Mouse (Mus musculus) limb, embryonic 15.5 days (tissue): ENCODE measurements around the gene Znrf3. TPM values are rescaled to one million over a fixed set of nuclear protein-coding genes. Genes with fewer than 3 reads are reported as not detected.

Experiments
- ATAC-seq: fragments of 200-750 bp; cut with Nextera tagmentation; 2 replicates; pipeline ENCODE4 v1.8.0; 2017; ENCODE audit warnings: low read depth, moderate TSS enrichment; ENCODE audit not compliant: insufficient number of reproducible peaks, low FRiP score, low TSS enrichment
- H3K27ac ChIP-seq: fragments of 300-500 bp; sonication (generic); 2 replicates; pipeline ENCODE4 v1.5.1; 2015; ENCODE audit warnings: moderate library complexity, mild to moderate bottlenecking, inconsistent platforms
- H3K27me3 ChIP-seq: fragments of 300-500 bp; sonication (generic); 2 replicates; pipeline ENCODE4 v1.6.1; 2015; ENCODE audit warnings: inconsistent platforms
- H3K36me3 ChIP-seq: fragments of 300-500 bp; sonication (generic); 2 replicates; pipeline ENCODE4 v1.6.1; 2015; ENCODE audit warnings: inconsistent platforms
- H3K4me1 ChIP-seq: fragments of 300-500 bp; sonication (generic); 2 replicates; pipeline ENCODE4 v1.6.1; 2015; ENCODE audit warnings: inconsistent platforms
- H3K4me2 ChIP-seq: fragments of 300-500 bp; sonication (generic); 2 replicates; pipeline ENCODE4 v1.6.1; 2015; ENCODE audit warnings: mild to moderate bottlenecking, inconsistent platforms
- H3K4me3 ChIP-seq: fragments of 300-500 bp; sonication (generic); 2 replicates; pipeline ENCODE4 v1.5.1; 2015; ENCODE audit warnings: mild to moderate bottlenecking, inconsistent platforms
- H3K9ac ChIP-seq: fragments of 300-500 bp; sonication (generic); 2 replicates; pipeline ENCODE4 v1.6.1; 2015; ENCODE audit warnings: inconsistent platforms
- H3K9me3 ChIP-seq: fragments of 300-500 bp; sonication (generic); 2 replicates; pipeline ENCODE4 v1.6.1; 2016; ENCODE audit warnings: inconsistent platforms
- WGBS: fragments of 180-500 bp; shearing (Covaris S2); methylation state at CpG from one replicate; pipeline ENCODE4 v1.1.7; 2015; 5-methylcytosine and 5-hydroxymethylcytosine counted together
- polyA plus RNA-seq: library from polyadenylated mRNA; unstranded; fragments of >200 nt; fragmentation: Nextera tagmentation; extraction: Ambion mirVana; gene quantifications from 2 replicates; pipeline ENCODE4 v1.2.1, GENCODE M21; 2015

Gene Znrf3
- polyA plus RNA-seq, 1 experiment from 2014 or later, result 16.2 TPM

DNA sequence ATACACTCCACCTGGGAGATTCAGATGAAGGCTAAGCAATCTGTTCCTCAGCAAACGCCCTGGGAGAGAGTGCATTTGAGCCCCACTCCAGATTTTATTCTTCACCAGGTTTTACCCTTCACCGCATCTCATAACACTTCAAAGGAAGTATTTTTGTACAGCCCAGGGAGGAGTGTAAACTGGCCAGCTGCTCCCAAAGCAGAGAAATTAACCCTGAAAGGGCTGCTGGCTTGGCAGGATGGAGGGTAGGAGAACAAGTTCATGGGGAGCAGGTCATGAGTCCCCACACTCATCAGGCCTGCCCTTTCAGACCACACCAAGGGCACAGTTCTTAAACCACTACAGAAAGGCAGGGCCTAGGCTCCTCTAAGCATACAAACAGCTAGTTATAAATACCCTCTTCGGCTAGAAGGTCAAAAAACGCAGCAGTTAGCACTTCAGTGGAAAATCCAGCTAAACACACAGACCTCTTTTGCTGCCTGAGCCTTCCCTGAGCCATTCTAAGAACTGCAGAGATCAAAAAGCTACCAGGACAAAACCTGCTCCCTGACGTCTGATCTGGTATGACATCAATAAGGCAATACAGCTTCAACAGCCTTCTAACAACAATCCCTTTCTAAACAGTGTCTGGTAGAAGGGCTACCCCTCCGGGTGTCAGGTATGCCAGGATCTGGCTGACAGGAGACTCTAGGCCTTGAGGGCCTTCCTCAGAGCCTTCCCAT is 28.9 kb downstream of the Znrf3 start:
- Histone ChIP-seq H3K27me3 (no peaks in the 10 kb centered on the region), H3K27ac (peak overlapping the region; percentile 84), H3K4me1 (peaks cover 45% of the 10 kb centered on the region), H3K9ac (no peak overlapping the region), H3K4me3 (no peak overlapping the region), H3K4me2 (peak overlapping the region; percentile 11; the same call in 1 of the 2 replicates), H3K36me3 (no peaks in the 10 kb centered on the region), H3K9me3 (no peaks in the 10 kb centered on the region)
- ATAC-seq, result 0 out of 2 replicates have a peak, but pooled peaks have one; percentile 7
- WGBS, result 7% methylated on average over 6 of the region's 6 CpGs

DNA sequence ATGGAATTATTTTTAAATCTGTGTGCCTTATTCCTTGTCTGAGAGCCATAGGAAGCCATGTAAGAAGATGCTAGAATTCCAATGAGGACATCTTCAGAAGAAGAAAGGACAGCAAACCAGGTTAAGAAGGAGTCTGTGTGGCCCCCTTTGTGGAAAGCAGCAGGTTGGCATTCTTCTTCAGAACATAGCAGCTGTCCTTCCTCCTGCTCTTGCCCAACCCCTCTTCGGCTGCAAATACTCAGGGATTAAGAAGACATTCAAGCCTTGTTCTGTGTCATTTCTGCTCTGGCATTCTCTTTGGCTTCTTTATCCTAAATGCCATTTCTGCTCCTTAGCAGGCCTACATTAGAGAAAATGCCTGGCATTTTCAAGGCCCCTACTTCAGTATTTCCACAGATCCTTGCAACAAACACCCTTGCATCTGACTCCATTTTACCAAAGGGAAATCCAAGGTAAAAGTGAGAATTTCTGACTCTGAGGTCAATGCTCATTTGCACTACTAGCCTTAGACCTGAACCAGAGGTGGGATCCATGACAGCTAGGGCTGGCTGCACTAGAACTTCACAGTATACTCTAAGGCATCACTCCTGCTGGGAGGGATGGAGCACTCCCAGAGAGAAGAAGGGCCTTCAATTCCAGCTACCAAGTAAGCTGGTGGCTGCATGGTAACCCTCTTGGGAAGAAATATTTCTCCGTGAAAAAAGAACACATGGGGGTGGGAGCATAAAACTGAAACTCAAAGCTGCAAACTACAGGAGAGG is 29.6 kb downstream of the Znrf3 start:
- no peaks in the 10 kb centered on the region for H3K9me3 ChIP-seq
- ATAC-seq, result no peak

DNA sequence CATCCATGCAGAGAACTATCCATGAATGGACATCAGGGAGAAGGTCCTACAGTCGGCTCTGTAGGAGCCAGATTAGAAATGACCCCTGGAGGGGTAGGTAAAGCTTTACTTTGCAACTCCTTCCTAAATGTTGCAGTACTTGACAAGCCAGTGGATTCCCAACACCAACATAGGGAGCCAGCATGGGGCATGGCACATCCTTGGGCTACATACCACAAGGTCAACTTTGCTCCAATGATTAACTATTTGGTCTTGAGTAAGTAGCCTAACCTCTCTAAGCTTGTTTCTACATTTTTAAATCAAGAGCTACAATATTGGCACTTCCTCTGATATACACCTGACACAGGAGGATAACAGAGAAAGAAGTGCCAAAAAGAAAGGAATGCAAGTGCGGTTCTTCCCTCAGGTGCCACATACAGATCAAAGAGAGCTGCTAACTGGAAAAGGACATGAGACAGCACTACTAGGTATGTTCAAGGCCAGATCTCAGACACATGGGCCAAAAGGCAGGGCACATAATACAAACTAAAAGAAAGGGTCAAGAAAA is 31.9 kb downstream of the Znrf3 start:
- WGBS, result 43% methylated on average over 2 of the region's 2 CpGs
- H3K4me3 ChIP-seq, result no peak overlapping the region
- no peak overlapping the region for H3K9ac ChIP-seq
- no peak overlapping the region for H3K27ac ChIP-seq
- peaks cover 41% of the 10 kb centered on the region for H3K4me1 ChIP-seq
- no peaks in the 10 kb centered on the region for H3K9me3 ChIP-seq
- no peak for ATAC-seq
- H3K27me3 ChIP-seq, result no peaks in the 10 kb centered on the region
- H3K36me3 ChIP-seq, result no peaks in the 10 kb centered on the region
- no peak overlapping the region for H3K4me2 ChIP-seq

More for the DNA sequence above, 29.6 kb downstream of the Znrf3 start:
- Histone ChIP-seq H3K9ac (no peak overlapping the region), H3K27ac (peak overlapping the region; percentile 84), H3K36me3 (no peaks in the 10 kb centered on the region), H3K4me2 (no peak overlapping the region), H3K4me1 (peaks cover 45% of the 10 kb centered on the region), H3K4me3 (no peak overlapping the region), H3K27me3 (no peaks in the 10 kb centered on the region)
- 15% methylated on average over 2 of the region's 2 CpGs for WGBS

DNA sequence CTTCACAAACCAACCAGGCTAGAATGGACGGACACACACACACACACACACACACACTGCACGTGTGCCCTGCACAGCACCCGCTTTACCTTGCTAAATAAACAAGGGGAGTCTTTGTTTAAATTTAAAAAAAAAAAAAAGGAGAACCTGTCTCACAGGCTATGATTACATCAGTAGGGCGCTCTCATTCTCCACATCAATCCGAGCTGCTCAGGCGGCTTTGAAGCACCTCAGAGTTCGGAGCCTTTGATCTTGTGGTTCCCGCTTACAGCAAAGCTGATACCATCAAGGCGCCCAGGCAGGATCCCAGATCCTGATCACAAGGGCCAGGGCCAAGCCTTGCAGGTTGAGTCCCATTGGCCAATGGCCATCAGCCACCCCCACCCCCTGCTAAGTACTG is 33.1 kb downstream of the Znrf3 start:
- H3K27ac ChIP-seq, result no peak overlapping the region
- WGBS, result 25% methylated on average over 9 of the region's 9 CpGs

DNA sequence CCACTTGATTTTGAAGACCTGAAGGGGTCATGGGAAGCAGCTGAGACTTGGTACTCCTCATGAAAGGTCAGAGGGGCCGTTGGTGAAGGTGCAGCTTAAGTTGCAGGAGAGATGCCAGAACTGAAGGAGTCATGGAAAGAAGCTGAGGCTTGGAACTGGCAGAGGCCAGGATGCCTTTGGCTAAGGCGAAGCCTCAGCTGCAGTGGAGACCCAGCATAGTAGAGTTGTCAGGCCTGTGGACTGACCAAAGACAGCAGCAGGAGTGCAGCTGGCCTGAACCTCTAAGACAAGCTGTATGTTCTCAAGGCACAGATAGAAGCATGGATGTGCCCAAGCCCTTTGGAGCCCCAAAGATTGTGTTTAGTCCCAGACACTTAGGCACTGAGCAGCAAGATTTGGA is 40.5 kb downstream of the Znrf3 start:
- H3K27me3 ChIP-seq, result no peaks in the 10 kb centered on the region
- peak overlapping the region; percentile 39; the same call in 1 of the 2 replicates for H3K27ac ChIP-seq
- no peak overlapping the region for H3K4me2 ChIP-seq
- WGBS, result 58% methylated on average over 2 of the region's 2 CpGs
- ATAC-seq, result no peak
- no peaks in the 10 kb centered on the region for H3K9me3 ChIP-seq
- H3K36me3 ChIP-seq, result no peaks in the 10 kb centered on the region
- H3K9ac ChIP-seq, result no peak overlapping the region
- no peak overlapping the region for H3K4me3 ChIP-seq
- H3K4me1 ChIP-seq, result peaks cover 6% of the 10 kb centered on the region

More for the DNA sequence above, 33.1 kb downstream of the Znrf3 start:
- H3K9ac ChIP-seq, result no peak overlapping the region
- H3K9me3 ChIP-seq, result no peaks in the 10 kb centered on the region
- no peak overlapping the region for H3K4me2 ChIP-seq
- H3K4me3 ChIP-seq, result no peak overlapping the region
- H3K27me3 ChIP-seq, result no peaks in the 10 kb centered on the region
- peaks cover 36% of the 10 kb centered on the region for H3K4me1 ChIP-seq
- no peak for ATAC-seq
- no peaks in the 10 kb centered on the region for H3K36me3 ChIP-seq

DNA sequence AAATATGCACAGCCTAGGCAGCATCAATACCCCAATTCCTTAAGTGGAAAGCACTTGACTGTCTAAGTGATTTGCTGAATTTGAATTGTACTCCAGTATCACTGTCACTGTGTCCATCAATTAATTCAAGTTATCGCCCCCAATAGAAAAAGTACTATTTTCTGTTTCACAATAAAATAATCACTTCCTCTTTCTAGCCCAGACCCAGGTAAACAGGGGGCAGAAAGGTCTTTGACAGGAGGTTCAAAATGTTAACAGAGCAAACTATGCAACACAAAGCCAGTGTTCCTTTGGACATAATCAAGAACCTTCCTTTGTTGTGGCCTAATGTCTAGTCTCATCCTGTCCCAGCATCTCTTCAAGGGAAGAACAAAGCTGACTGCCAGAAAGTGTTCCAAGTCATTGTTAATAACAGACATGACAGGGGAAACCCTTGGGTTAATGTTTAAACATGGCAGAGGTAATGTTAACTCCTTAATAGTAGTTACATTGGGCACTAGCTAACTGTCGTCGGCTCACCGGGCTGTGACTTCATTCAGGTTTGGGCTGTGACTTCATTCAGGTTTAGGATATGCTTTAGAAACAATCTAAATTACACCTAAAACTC is 42.4 kb downstream of the Znrf3 start:
- Histone ChIP-seq H3K27ac (no peak overlapping the region), H3K4me1 (peaks cover 6% of the 10 kb centered on the region), H3K9ac (no peak overlapping the region), H3K4me3 (no peak overlapping the region), H3K4me2 (no peak overlapping the region), H3K36me3 (no peaks in the 10 kb centered on the region), H3K27me3 (no peaks in the 10 kb centered on the region), H3K9me3 (no peaks in the 10 kb centered on the region)
- 85% methylated on average over 4 of the region's 4 CpGs for WGBS
- ATAC-seq, result no peak

DNA sequence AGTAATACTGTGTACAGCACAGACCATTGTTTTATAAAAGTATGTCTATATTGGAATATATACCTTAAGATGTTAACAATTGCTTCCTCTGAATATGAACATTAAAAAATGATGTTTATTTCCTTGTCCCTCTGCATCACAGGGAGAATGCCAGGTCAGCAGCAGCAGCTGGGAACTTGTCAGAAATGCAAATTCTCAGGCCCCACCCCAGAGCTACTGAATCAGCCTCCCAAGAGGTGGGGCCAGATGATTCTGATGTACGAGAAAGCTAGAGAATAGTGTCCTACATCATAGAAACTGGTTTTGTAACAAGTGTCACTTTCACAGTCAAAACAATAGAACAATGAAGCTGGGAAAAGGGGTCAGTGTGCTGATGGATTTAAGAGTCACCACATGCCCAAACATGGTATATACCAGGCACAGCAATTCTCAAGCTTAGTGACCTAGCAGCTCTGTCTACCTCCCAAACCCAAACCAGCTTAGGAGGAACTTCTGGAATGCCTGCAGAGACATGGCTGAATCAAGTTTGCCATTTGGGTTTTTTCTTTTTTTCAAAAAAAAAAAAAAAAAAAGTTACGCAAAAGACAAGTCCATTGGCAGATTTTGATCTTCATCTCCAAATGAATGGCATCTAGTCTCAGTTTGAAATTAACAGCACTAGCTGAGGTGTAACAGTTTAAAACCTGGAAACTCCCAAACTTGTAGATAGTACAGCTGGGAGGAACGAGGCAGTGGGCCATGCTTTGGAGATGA is 46.2 kb downstream of the Znrf3 start:
- no peak overlapping the region for H3K4me3 ChIP-seq
- no peaks in the 10 kb centered on the region for H3K27me3 ChIP-seq
- no peaks in the 10 kb centered on the region for H3K36me3 ChIP-seq
- no peak overlapping the region for H3K9ac ChIP-seq
- no peaks in the 10 kb centered on the region for H3K9me3 ChIP-seq
- no peaks in the 10 kb centered on the region for H3K4me1 ChIP-seq
- no peak overlapping the region for H3K4me2 ChIP-seq
- no peak overlapping the region for H3K27ac ChIP-seq
- no peak for ATAC-seq
- 65% methylated on average over 3 of the region's 3 CpGs for WGBS

DNA sequence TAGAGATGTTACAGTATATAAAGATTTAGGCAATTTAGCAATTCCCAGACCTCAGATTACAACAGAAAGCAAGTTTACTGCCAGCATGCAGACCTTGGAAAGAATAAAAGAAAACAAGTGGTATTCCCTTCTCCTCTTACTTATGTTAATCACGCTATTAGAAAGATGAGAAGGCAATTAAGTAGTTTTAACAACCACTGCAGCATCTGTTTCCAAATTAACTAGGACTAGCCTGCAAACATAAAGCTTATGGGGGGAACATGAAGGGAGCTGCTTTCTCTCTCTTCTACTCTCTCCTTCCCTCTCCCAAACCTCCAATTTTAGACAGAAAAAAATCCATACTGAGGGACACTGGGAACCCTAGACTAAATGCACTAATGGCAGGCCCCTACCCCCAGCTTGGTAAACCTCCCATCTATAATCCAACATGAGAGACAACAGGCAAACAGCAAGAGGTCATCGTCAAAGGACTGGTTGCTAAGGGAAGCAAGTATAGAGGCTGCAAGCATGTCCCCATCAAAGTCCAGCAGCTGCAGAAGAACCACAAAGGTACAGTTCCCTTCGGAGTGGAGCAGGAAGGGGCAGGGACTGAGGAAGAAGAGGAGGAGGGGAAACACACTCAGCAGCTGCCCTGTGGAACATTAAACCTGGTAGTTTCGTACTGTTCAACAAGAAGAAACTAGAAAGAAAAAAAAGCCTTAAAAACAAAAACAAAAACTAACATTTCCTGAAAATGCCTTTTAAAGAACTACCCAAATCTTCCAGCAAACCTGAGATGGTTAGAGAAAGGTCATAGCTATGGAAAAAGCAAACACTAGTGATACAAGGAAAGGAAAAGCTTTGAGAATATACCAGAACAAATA is 53.4 kb downstream of the Znrf3 start:
- no peak for ATAC-seq
- Histone ChIP-seq H3K27ac (no peak overlapping the region), H3K9me3 (no peaks in the 10 kb centered on the region), H3K36me3 (no peaks in the 10 kb centered on the region), H3K27me3 (no peaks in the 10 kb centered on the region), H3K4me3 (no peak overlapping the region), H3K4me1 (0 out of 2 replicates have a peak, but pooled peaks cover 6% of the 10 kb centered on the region), H3K4me2 (no peak overlapping the region), H3K9ac (no peak overlapping the region)
- WGBS, result 20% methylated on average over 4 of the region's 4 CpGs

DNA sequence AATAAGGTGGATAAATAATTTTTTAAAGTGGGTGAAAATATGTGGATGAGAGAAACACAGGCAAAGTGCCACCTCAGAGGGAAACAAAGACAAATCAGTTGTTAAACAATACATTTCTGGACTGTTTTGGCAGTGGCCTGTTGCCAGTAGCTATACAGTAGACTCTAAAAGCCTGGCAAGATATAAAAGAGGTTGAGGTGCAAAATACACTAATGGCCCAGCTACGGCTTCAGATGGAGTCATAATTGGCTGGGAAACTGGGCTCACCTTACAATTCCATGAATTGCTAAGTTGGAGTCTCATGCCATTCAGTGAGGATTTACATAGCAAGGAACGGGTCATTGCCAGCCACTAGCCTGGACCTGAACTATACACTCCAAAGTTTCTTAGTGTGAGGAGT is 62.0 kb downstream of the Znrf3 start:
- H3K36me3 ChIP-seq, result no peaks in the 10 kb centered on the region
- no peak overlapping the region for H3K4me2 ChIP-seq
- WGBS, result 46% methylated on average over 2 of the region's 2 CpGs
- no peak for ATAC-seq
- H3K4me3 ChIP-seq, result no peak overlapping the region
- H3K4me1 ChIP-seq, result peaks cover 13% of the 10 kb centered on the region
- no peaks in the 10 kb centered on the region for H3K9me3 ChIP-seq
- H3K27ac ChIP-seq, result no peak overlapping the region
- H3K27me3 ChIP-seq, result no peaks in the 10 kb centered on the region
- no peak overlapping the region for H3K9ac ChIP-seq

DNA sequence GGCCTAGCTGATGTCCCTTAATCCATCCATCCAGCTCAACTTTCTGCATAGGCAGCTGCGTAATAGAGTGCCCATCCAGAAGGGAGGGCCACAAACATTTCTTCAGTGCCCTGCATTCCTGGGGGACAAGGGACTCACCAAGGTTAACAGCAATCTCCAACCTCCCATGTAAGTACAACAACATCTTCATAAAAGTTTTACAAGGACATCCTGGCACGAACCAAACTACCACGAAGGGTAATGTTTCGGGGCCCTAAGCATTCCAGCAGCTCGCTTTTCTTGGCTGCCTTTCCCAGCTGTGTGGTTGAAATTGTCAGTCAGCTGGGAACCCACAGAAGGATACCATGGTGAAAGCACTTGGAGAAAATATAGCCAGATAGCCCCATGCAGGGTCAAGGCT is 63.4 kb downstream of the Znrf3 start:
- no peak for ATAC-seq
- Histone ChIP-seq H3K9ac (no peak overlapping the region), H3K9me3 (no peaks in the 10 kb centered on the region), H3K4me1 (peaks cover 13% of the 10 kb centered on the region), H3K27ac (0 out of 2 replicates have a peak overlapping the region, but pooled peaks have one; percentile 23), H3K4me2 (no peak overlapping the region), H3K27me3 (no peaks in the 10 kb centered on the region), H3K4me3 (no peak overlapping the region), H3K36me3 (no peaks in the 10 kb centered on the region)
- WGBS, result 28% methylated on average over 5 of the region's 5 CpGs

DNA sequence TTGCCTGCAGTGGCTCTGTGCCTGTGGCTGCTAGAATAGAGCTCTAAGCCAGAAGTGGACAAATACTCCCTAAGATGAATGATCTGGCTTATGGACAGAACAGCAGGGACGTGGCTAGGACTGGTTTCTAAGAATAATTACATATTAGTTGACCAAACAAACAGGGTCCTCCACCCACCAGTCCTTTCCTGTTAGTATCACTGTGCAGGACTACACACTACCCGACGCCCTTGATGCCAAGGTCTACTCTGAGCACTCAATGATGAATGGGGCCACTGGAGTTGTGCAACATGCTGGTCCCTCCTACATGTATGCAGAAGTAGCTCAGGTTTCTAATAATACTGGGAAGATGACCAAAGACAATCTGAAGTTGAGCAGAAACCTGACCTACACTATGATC is 64.4 kb downstream of the Znrf3 start:
- Histone ChIP-seq H3K27ac (no peak overlapping the region), H3K36me3 (no peaks in the 10 kb centered on the region), H3K27me3 (no peaks in the 10 kb centered on the region), H3K4me1 (peaks cover 13% of the 10 kb centered on the region), H3K9me3 (no peaks in the 10 kb centered on the region), H3K9ac (no peak overlapping the region), H3K4me2 (no peak overlapping the region), H3K4me3 (no peak overlapping the region)
- 84% methylated on average over 3 of the region's 3 CpGs for WGBS
- no peak for ATAC-seq
